Mouse (Mus musculus): ENCODE data around the gene Apela.
"Not testable (repeated sequence)": the region's sequence is repeated elsewhere in the genome, so short reads cannot be mapped to it uniquely, and the experiment has no call there.

Apela gene

GRCm38 (mm10) chr8:65028959-65029686, 8.0 kb downstream of the Apela start:
- no peak for DNase-seq (ENCODE audit: low read depth in 1 of 2, low spot score in 2 of 2)

DNA sequence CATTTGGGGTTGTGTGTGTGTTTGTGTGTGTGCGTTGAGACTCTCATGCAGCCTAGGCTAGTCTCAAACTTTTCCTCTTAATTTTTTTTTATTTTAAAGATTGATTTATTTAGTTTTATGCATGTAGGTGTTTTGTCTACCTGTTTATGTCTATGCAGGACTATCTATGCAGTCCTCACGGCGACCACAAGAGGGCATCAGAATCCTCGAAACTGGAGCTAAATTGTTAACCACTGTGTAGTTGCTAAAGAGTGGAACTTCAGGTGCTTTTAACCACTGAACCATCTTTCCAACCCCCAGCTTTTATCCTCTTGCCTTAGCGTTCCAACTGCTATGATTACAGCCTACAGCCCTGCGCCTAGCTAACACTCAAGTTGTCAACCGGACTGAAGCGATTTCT, 14.7 kb downstream of the Apela start:
- DNase-seq (ENCODE audit: low read depth in 1 of 2, low spot score in 2 of 2) = no peak

DNA sequence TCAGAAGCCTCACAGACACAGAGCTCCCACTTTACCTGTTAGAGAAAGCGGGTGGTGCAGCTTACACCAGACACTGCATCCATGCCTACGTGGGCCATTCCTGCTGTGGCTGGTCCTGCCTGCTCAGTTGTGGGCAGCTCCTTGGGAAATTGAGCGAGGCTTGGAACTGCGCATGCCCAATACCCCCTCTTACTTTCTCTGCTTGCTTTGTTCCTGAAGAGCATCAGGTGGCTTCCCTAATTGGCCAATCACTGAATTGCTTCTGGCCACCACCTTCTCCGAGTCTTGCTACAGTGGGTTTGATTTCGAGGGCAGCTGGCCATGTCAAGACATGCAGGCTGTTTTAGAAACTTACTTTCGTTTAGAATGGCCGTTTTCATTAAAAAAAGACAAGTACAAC, 18.7 kb downstream of the Apela start, which contains the start of the genes Trim61 and Trim60:
Gene Trim61 (minus strand): TSS at position 101 of the 400 bp plus-strand sequence.
Gene Trim60 (minus strand): TSS at position 162 of the 400 bp plus-strand sequence.
- no peak for DNase-seq (ENCODE audit: low read depth in 1 of 2, low spot score in 2 of 2)

DNA sequence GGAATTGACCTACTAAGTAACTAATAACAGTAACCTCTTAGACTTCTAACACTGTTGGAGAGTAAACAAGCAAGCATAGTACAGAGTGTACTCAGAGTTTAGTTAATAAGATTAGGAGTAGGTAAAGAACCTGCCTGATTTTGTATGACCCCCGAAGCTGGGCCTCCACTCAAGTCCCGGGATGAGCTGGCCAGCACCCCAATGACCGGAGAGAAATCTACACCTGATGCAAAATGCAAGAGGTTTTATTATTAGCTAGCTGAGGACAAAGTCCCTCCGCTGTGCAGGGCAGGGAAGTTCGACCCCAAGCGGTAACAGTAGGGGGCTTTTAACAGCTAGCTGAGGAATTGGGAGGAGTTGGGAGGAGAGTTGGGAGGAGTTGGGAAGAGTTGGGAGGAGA, 29.5 kb downstream of the Apela start:
- DNase-seq (ENCODE audit: low read depth in 1 of 2, low spot score in 2 of 2) = not testable (repeated sequence)

GRCm38 (mm10) chr8:64998806-64999365, 38.2 kb downstream of the Apela start:
- no peak for DNase-seq (ENCODE audit: low read depth in 1 of 2, low spot score in 2 of 2)

- no peak for DNase-seq (ENCODE audit: low read depth in 1 of 2, low spot score in 2 of 2)
Measured at GRCm38 (mm10) chr8:64987731-64988130, 49.4 kb downstream of the Apela start, which contains the start of gene Trim75. Gene Trim75 (minus strand): TSS chr8:64987831.

DNA sequence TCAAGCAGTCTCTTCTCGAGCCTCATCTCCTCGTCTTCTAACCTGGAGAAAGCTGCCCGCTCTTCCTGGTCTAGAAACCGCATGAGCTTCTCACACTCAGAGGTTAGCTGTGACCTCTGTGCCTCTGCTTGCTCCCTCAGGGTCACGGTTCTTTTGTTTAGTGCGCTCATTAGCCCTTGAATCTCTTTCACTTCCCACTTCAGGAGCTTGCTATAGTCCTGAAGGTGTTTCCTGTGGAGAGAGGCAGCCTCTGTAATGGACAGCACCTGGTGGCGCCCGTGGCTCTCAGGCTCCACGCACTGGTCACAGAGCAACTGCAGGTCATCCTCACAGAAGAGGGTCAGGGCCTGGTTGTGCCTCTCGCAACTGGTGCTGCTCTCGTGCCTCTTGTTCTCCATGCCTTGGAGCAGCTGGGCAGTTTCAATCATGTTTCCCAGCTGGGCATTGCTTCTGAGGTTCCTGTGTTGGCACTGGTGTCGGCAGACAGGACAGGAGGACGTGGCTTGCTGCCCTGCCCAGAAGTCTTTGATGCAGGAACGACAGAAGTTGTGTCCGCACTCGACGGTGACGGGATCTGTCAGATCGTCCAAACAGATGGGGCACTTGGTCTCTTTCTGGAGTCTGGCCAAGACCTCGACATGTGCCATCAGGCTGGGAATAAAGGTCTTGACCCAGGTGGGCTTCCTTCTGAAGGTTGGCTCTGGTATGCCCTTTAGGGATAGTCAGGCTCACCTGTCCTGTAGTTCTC, 53.8 kb downstream of the Apela start:
- DNase-seq (ENCODE audit: low read depth in 1 of 2, low spot score in 2 of 2) = no peak

All from monocyte, adult 2 months (primary cell).